Mouse (Mus musculus): Measurements from ENCODE around the gene Myadml2. TPM values are rescaled to one million over a fixed set of nuclear protein-coding genes. Genes with fewer than 3 reads are reported as not detected.

Gene Myadml2
- polyA plus RNA-seq, 1 experiment: 4.6 TPM

DNA sequence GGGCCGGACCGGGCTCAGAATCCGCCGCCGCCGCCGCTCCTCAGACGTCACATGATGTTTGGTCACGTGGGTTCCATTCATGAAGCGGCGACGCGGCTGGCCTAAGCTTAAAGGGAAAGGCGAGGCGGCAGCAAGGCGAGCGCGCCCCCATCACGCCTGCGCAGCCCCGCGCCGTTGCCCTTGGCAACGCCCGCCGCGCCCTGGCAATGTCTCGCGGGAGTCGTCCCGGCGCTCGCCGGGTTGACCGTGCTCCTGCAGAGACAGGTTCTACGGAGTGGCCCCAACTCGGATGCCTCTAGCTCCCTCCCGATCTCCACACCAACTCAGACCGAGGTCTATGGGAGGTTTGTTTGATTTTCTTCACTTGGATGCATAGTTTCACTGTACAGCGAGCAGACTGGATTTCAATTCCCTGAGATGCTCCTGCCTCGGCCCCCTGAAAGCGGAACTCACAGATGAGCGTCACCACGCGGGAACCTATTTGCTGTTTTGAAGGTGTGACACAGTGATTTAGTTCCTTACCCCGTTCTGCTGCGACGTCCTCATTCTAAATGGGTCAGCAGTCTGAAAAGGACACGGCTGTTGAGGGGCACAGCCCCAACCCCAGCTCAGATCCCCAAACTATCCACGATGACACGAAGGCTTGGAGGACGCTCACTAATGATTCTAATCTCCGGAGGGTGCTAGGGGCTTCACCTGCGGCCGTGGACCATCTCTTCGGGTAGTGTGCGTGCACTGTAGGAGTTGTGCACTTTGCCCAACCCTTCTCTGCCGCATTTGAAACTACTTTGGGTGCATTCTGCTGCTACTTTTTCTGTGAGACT is 14.2 kb downstream of the Myadml2 start, which contains the start of gene Mafg:
Mafg (minus strand) TSS at position 81 of the 824 bp plus-strand sequence.
- Histone ChIP-seq H3K79me2 (ENCODE audit: control insufficient read depth, insufficient read depth) (peaks cover 41% of the 10 kb centered on the region), H3K4me3 (peak within 1 kb of the TSS; percentile 68)

DNA sequence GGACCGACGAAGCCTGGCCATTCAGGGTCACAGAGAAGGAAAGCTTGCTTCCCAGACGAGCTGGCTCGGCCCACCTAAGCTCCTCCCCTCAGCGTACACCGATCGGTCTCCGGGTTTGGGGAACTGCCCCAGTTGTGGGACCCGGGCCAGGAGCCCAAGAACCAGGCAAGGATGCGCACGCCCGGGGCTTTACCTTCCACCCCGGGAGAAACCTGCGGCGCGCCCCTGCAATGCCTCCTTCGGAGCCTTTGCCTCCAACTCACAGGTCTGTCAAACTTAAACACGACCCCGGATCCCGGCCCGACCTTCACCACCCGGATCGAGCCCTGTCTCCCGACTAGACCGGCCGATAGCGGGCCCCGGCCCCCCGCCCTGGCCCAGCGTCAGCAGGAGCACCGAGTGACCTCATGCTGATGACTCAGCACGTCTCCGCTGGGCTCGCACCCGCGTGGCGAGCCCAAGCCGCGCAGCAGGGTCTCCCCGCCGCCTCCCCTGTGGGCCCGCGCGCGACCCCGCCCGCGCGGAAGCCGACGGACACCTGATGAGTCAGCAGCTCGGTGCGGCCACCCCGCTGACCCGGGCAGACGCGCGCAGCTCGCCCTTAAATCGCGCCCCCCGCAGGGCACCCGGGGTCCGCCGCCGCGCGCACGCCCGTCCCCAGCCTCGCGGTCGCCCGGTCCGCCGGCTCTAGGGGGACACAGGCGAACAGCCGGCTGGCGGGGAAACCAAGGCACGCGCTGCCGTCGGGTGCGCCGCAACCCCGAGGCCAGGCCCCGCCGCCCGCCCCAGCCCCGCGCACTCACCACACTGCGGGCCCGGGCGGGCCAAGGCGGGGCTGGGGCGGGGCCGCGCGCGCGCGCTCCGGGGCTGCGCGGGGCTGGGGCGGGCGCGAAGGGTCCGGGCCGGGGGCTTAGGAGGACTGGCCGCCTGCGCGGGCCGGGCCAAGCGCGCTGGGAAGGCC is 15.1 kb downstream of the Myadml2 start:
- Histone ChIP-seq H3K79me2 (ENCODE audit: control insufficient read depth, insufficient read depth) (peaks cover 50% of the 10 kb centered on the region), H3ac (ENCODE audit: control insufficient read depth, insufficient read length) (peak overlapping the region; percentile 89), H3K36me3 (ENCODE audit: control insufficient read depth, insufficient read depth) (peaks cover 7% of the 10 kb centered on the region), H3K27me3 (ENCODE audit: control insufficient read depth, insufficient read depth, insufficient read length) (no peaks in the 10 kb centered on the region), H3K4me3 (peak overlapping the region; percentile 68), H3K4me2 (ENCODE audit: low read depth) (peak overlapping the region; percentile 94)
- TF ChIP-seq TCF12 (IDR thresholded peaks at IDR 0.05; ENCODE audit: insufficient read depth, poor library complexity, severe bottlenecking) (no peak), SRF (IDR thresholded peaks at IDR 0.05; ENCODE audit: control insufficient read depth, insufficient read length, low read depth) (no peak), POLR2A (IDR thresholded peaks at IDR 0.05; ENCODE audit: insufficient read length, low read depth) (peak; percentile 38), MYOG (IDR thresholded peaks at IDR 0.05; ENCODE audit: control insufficient read depth in 1 of 3, insufficient read depth in 1 of 3, insufficient read length in 2 of 3, low read depth in 2 of 3) (no peak), REST (IDR thresholded peaks at IDR 0.05; ENCODE audit: insufficient read depth, insufficient read length) (no peak), CEBPB (IDR thresholded peaks at IDR 0.05; ENCODE audit: insufficient read depth, poor library complexity, severe bottlenecking) (no peak), E2F4 (IDR thresholded peaks at IDR 0.05; ENCODE audit: insufficient read depth) (no peak), USF1 (IDR thresholded peaks at IDR 0.05; ENCODE audit: low read depth) (no peak), TCF3 (IDR thresholded peaks at IDR 0.05; ENCODE audit: insufficient read length, low read depth) (no peak), POLR2AphosphoS2 (IDR thresholded peaks at IDR 0.05; ENCODE audit: insufficient read length, low read depth) (peak; percentile 69), MAX (IDR thresholded peaks at IDR 0.05; ENCODE audit: low read depth) (no peak), MYOD1 (IDR thresholded peaks at IDR 0.05; ENCODE audit: control insufficient read depth in 1 of 3, insufficient read length in 2 of 3, low read depth in 2 of 3) (peak in 1 of 3 experiments; percentile 1)

More for the DNA sequence above, 14.2 kb downstream of the Myadml2 start, which contains the start of gene Mafg:
- Histone ChIP-seq H3ac (ENCODE audit: control insufficient read depth, insufficient read length) (peak within 1 kb of the TSS; percentile 89), H3K4me2 (ENCODE audit: low read depth) (peak within 1 kb of the TSS; percentile 94), H3K27me3 (ENCODE audit: control insufficient read depth, insufficient read depth, insufficient read length) (no peaks in the 10 kb centered on the region), H3K36me3 (ENCODE audit: control insufficient read depth, insufficient read depth) (no peaks in the 10 kb centered on the region)
- TF ChIP-seq SRF (IDR thresholded peaks at IDR 0.05; ENCODE audit: control insufficient read depth, insufficient read length, low read depth): peak; percentile 25
- peak in 1 of 3 experiments; percentile 39 for TF ChIP-seq MYOD1 (IDR thresholded peaks at IDR 0.05; ENCODE audit: control insufficient read depth in 1 of 3, insufficient read length in 2 of 3, low read depth in 2 of 3)
- peak; percentile 84 for TF ChIP-seq POLR2AphosphoS2 (IDR thresholded peaks at IDR 0.05; ENCODE audit: insufficient read length, low read depth)
- no peak for TF ChIP-seq MAX (IDR thresholded peaks at IDR 0.05; ENCODE audit: low read depth)
- peak; percentile 90 for TF ChIP-seq USF1 (IDR thresholded peaks at IDR 0.05; ENCODE audit: low read depth)
- peak; percentile 52 for TF ChIP-seq POLR2A (IDR thresholded peaks at IDR 0.05; ENCODE audit: insufficient read length, low read depth)
- TF ChIP-seq MYOG (IDR thresholded peaks at IDR 0.05; ENCODE audit: control insufficient read depth in 1 of 3, insufficient read depth in 1 of 3, insufficient read length in 2 of 3, low read depth in 2 of 3): no peak

DNA sequence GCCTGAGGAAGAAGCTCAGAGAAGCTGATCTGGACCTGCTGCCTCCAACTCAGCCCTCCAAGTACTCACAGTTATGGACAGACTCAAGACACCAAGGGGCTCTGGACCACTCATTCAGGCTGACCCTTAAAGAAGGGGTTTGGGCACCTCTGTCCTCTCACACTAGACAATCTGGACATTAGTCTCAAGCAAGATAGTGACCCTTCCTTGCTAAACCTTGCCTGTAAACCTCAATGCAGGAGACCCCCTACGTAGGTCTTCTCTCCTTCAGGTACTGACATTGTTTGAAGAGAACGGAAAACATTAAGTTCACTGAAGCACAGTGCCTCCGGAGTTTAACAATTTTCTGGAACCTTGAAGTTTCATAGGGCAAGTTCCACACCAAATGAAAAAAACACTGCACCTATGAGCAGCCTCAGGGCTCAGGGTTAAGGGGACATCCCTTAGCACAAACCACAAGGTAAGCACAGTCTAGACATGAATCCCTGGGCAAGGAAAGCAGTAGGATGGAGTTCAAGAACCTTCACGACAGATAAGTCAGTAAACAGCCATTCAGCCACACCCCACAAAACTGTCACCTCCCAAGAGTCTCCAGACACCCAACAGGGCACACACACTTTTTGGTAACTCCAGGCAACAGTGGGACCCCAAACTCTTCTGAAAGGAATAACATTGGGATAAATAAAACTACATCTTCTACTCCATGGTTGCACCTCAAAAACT is 16.1 kb downstream of the Myadml2 start:
- TF ChIP-seq TCF3 (IDR thresholded peaks at IDR 0.05; ENCODE audit: insufficient read length, low read depth) (no peak), POLR2AphosphoS2 (IDR thresholded peaks at IDR 0.05; ENCODE audit: insufficient read length, low read depth) (no peak), TCF12 (IDR thresholded peaks at IDR 0.05; ENCODE audit: insufficient read depth, poor library complexity, severe bottlenecking) (no peak), REST (IDR thresholded peaks at IDR 0.05; ENCODE audit: insufficient read depth, insufficient read length) (no peak), MAX (IDR thresholded peaks at IDR 0.05; ENCODE audit: low read depth) (no peak), MYOD1 (IDR thresholded peaks at IDR 0.05; ENCODE audit: control insufficient read depth in 1 of 3, insufficient read length in 2 of 3, low read depth in 2 of 3) (no peak), POLR2A (IDR thresholded peaks at IDR 0.05; ENCODE audit: insufficient read length, low read depth) (no peak), MYOG (IDR thresholded peaks at IDR 0.05; ENCODE audit: control insufficient read depth in 1 of 3, insufficient read depth in 1 of 3, insufficient read length in 2 of 3, low read depth in 2 of 3) (no peak), USF1 (IDR thresholded peaks at IDR 0.05; ENCODE audit: low read depth) (no peak), CEBPB (IDR thresholded peaks at IDR 0.05; ENCODE audit: insufficient read depth, poor library complexity, severe bottlenecking) (no peak), SRF (IDR thresholded peaks at IDR 0.05; ENCODE audit: control insufficient read depth, insufficient read length, low read depth) (no peak)
- Histone ChIP-seq H3K27me3 (ENCODE audit: control insufficient read depth, insufficient read depth, insufficient read length) (no peaks in the 10 kb centered on the region), H3K36me3 (ENCODE audit: control insufficient read depth, insufficient read depth) (peaks cover 14% of the 10 kb centered on the region), H3K79me2 (ENCODE audit: control insufficient read depth, insufficient read depth) (peaks cover 59% of the 10 kb centered on the region), H3ac (ENCODE audit: control insufficient read depth, insufficient read length) (peak overlapping the region; percentile 89), H3K4me3 (peak overlapping the region; percentile 68), H3K4me2 (ENCODE audit: low read depth) (peak overlapping the region; percentile 94)
